Mouse (Mus musculus): ENCODE measurements around the gene Fcgrt. TPM values are rescaled to one million over a fixed set of nuclear protein-coding genes. Genes with fewer than 3 reads are reported as not detected.

Gene Fcgrt
- total and polyA plus RNA-seq, 3 experiments: 0.27 to 1.7 TPM; not detected in 1

GRCm38 (mm10) chr7:45150321-45150720 is 46.7 kb upstream of the Fcgrt start:
- Histone ChIP-seq H3K9ac (ENCODE audit: control insufficient read depth, low read depth, low read length, poor library complexity, severe bottlenecking) (no peak overlapping the region), H3K27me3 (ENCODE audit: control insufficient read depth in 1 of 2, insufficient read depth in 2 of 2, low read length in 2 of 2) (no peaks in the 10 kb centered on the region), H3K79me2 (ENCODE audit: control insufficient read depth, insufficient read depth, low read length, poor library complexity) (peaks cover 7% of the 10 kb centered on the region; the same call in 1 of the 2 replicates), H3K36me3 (ENCODE audit: control insufficient read depth in 1 of 2, insufficient read depth in 2 of 2, low read length in 2 of 2) (peaks cover 0 to 6% of the 10 kb centered on the region in 2 experiments; a peak in 3 of 4 replicates), H3K4me1 (ENCODE audit: control insufficient read depth in 1 of 2, insufficient read depth in 2 of 2, low read length in 2 of 2) (peaks cover 2 to 3% of the 10 kb centered on the region in 2 experiments; a peak in 3 of 4 replicates), H3K27ac (ENCODE audit: control insufficient read depth, low read depth, low read length) (no peak overlapping the region), H3K4me3 (ENCODE audit: control insufficient read depth in 1 of 2, insufficient read depth in 1 of 2, low read depth in 2 of 2, low read length in 2 of 2) (no peak overlapping the region), H3K9me3 (replicated peaks; ENCODE audit: insufficient read depth, low read length) (no peaks in the 10 kb centered on the region)
- TF ChIP-seq ZC3H11A (IDR thresholded peaks at IDR 0.05; ENCODE audit: low read depth, low read length) (no peak), TAL1 (IDR thresholded peaks at IDR 0.05; ENCODE audit: low read length) (no peak), CTCF (IDR thresholded peaks at IDR 0.05 in 2 of 3, conservative IDR thresholded peaks at IDR 0.05 in 1 of 3; ENCODE audit: control insufficient read depth in 1 of 3, insufficient read depth in 1 of 3, low read depth in 2 of 3, low read length in 3 of 3, poor library complexity in 1 of 3, severe bottlenecking in 1 of 3) (no peak), JUND (IDR thresholded peaks at IDR 0.05; ENCODE audit: low read depth, low read length) (no peak), BHLHE40 (IDR thresholded peaks at IDR 0.05; ENCODE audit: borderline replicate concordance, low read depth, low read length) (no peak), SMC3 (IDR thresholded peaks at IDR 0.05; ENCODE audit: low read depth, low read length) (no peak), NELFE (IDR thresholded peaks at IDR 0.05; ENCODE audit: low read depth, low read length) (no peak), MAX (IDR thresholded peaks at IDR 0.05; ENCODE audit: low read length) (no peak), MEF2A (IDR thresholded peaks at IDR 0.05; ENCODE audit: extremely low read depth, insufficient replicate concordance, low read depth, low read length, poor library complexity, severe bottlenecking) (no peak), TCF12 (IDR thresholded peaks at IDR 0.05; ENCODE audit: low read depth, low read length) (no peak), TBP (IDR thresholded peaks at IDR 0.05; ENCODE audit: low read depth, low read length) (no peak), ZKSCAN1 (IDR thresholded peaks at IDR 0.05; ENCODE audit: low read depth, low read length) (no peak), MAFK (IDR thresholded peaks at IDR 0.05; ENCODE audit: borderline replicate concordance, low read depth, low read length) (no peak), MAZ (IDR thresholded peaks at IDR 0.05; ENCODE audit: low read depth, low read length) (no peak), ELF1 (IDR thresholded peaks at IDR 0.05; ENCODE audit: low read depth, low read length) (no peak), EP300 (IDR thresholded peaks at IDR 0.05; ENCODE audit: low read depth in 1 of 2, low read length in 2 of 2) (no peak), ETS1 (IDR thresholded peaks at IDR 0.05; ENCODE audit: low read depth, low read length) (no peak)
- DNase-seq (ENCODE audit: low read depth, low spot score): no peak

DNA sequence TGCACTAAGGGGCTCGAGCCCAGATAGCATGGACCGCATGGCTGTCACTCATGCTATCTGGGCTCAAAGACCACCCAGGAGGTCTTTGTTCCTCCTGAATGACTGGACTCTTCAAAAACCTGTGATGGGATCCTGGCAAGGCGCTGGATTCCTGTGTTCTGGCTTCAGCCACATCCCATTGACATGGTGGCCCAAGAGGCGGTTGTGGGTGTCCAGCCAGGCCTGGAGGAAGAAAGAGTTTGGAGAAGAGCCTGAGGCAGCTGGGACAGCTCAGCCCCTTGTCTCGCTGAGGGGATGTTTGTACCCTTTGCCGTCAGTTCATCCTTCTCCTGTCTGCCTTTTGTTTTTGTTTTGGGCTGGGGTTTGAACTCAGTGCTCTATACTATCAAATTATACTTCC is 45.9 kb upstream of the Fcgrt start:
- Histone ChIP-seq H3K9ac (ENCODE audit: control insufficient read depth, low read depth, low read length, poor library complexity, severe bottlenecking) (no peak overlapping the region), H3K36me3 (ENCODE audit: control insufficient read depth in 1 of 2, insufficient read depth in 2 of 2, low read length in 2 of 2) (peaks cover 0 to 3% of the 10 kb centered on the region in 2 experiments; a peak in 3 of 4 replicates), H3K4me1 (ENCODE audit: control insufficient read depth in 1 of 2, insufficient read depth in 2 of 2, low read length in 2 of 2) (no peaks in the 10 kb centered on the region), H3K4me3 (ENCODE audit: control insufficient read depth in 1 of 2, insufficient read depth in 1 of 2, low read depth in 2 of 2, low read length in 2 of 2) (no peak overlapping the region), H3K27me3 (ENCODE audit: control insufficient read depth in 1 of 2, insufficient read depth in 2 of 2, low read length in 2 of 2) (no peaks in the 10 kb centered on the region), H3K27ac (ENCODE audit: control insufficient read depth, low read depth, low read length) (no peak overlapping the region), H3K79me2 (ENCODE audit: control insufficient read depth, insufficient read depth, low read length, poor library complexity) (peaks cover 7% of the 10 kb centered on the region; the same call in 1 of the 2 replicates), H3K9me3 (replicated peaks; ENCODE audit: insufficient read depth, low read length) (no peaks in the 10 kb centered on the region)
- no peak for DNase-seq (ENCODE audit: low read depth, low spot score)
- TF ChIP-seq CHD2 (IDR thresholded peaks at IDR 0.05; ENCODE audit: low read length): no peak
- TF ChIP-seq POLR2AphosphoS5 (IDR thresholded peaks at IDR 0.05; ENCODE audit: borderline replicate concordance, low read depth, low read length): no peak
- no peak for TF ChIP-seq ZC3H11A (IDR thresholded peaks at IDR 0.05; ENCODE audit: low read depth, low read length)
- TF ChIP-seq BHLHE40 (IDR thresholded peaks at IDR 0.05; ENCODE audit: borderline replicate concordance, low read depth, low read length): no peak
- no peak for TF ChIP-seq GATA1 (IDR thresholded peaks at IDR 0.05; ENCODE audit: low read depth, low read length)
- TF ChIP-seq TAL1 (IDR thresholded peaks at IDR 0.05; ENCODE audit: low read length): no peak
- no peak for TF ChIP-seq RCOR1 (IDR thresholded peaks at IDR 0.05; ENCODE audit: low read depth, low read length)
- no peak for TF ChIP-seq CTCF (IDR thresholded peaks at IDR 0.05 in 2 of 3, conservative IDR thresholded peaks at IDR 0.05 in 1 of 3; ENCODE audit: control insufficient read depth in 1 of 3, insufficient read depth in 1 of 3, low read depth in 2 of 3, low read length in 3 of 3, poor library complexity in 1 of 3, severe bottlenecking in 1 of 3)
- TF ChIP-seq UBTF (IDR thresholded peaks at IDR 0.05; ENCODE audit: borderline replicate concordance, insufficient read depth, low read depth, low read length): no peak
- TF ChIP-seq NELFE (IDR thresholded peaks at IDR 0.05; ENCODE audit: low read depth, low read length): no peak
- no peak for TF ChIP-seq HCFC1 (IDR thresholded peaks at IDR 0.05; ENCODE audit: low read depth, low read length)
